Mouse (Mus musculus) megakaryocyte-erythroid progenitor cell, adult 5 weeks (primary cell): ENCODE results near the gene Mrpl11. TPM values are rescaled to one million over a fixed set of nuclear protein-coding genes. Genes with fewer than 3 reads are reported as not detected.

Experiments used
- polyA plus RNA-seq: library from polyadenylated mRNA; stranded (reverse); fragments of >175 nt; gene quantifications from 2 replicates; pipeline ENCODE4 v1.2.3, GENCODE M21; 2012

Gene Mrpl11
- polyA plus RNA-seq: 58.4 and 60.2 TPM in 2 replicates

GRCm38 (mm10) chr19:4961928-4962601 lies at the start of gene Mrpl11:
Gene Mrpl11, plus strand, starts transcription at chr19:4962147.

DNA sequence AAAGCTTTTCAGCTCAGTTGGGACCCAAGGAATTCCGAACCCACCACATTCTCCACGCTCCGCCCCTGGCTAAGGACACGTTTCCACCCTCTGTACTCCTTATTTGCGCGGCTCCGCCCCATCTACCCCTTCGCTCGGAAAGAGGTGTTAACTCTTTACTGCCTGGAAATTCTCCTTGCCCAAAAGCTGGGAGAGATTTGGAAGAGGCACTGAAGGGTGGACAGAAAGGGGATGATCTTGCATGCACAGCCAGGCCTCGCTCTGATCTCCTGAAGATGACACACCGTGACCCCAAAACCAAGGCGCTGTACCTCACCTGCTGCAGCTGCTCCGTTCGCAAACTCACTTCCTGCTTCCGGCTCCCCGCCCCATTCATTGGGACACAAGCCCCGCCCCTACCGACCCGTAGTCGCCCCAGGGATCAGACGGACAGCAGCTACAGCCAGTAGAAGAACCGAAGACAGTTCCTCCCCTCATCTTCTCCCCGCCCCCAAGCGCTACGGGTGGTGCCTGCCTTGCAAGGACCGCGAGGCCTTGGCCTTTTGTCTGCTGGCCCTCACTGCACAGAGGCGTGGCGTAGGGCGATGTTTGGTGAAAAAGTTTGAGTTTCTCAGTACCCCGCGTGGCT lies 33.9 kb upstream of the Mrpl11 start, which contains the start of gene Dpp3:
TSS of gene Dpp3 (minus strand) at position 384 of the 628 bp plus-strand sequence.

DNA sequence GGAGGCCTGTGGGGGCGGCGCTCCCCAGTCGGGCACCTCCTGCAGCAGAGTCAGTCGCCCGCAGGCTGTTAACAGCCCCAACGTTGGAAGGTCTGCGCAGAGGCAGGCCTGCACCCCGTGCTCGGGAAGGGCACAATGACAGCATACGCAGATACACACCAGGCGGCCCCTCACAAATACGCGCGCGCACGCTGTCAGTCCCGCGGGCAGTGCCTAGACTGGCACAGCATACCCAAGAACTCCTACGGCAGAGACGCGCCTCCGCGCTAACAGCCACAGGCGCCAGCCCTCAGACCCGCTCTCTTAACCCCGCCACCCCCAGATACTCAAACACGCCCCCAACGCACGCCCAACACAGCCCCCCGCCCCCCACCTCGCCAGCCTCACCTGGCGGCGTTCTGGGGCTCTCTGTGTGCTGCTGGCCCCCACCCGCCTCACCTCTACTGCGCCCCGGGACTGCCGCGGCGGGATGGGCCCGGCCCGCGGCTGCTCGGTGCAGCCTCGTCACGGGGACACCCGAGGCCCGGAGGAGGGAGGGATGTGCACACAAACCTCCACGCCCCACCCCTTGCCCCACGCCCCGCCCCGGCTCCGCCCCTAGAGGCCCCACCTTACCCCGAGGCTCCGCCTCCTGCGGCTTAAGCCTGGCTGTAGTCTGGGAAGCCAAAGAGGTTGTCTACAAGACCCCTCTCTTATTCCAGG lies 19.2 kb upstream of the Mrpl11 start, which contains the start of gene Peli3:
TSS of gene Peli3 (minus strand) at position 577 of the 702 bp plus-strand sequence.

GRCm38 (mm10) chr19:4990256-4990625 lies 28.3 kb downstream of the Mrpl11 start, which contains the start of gene Npas4:
Gene Npas4, minus strand, starts transcription at chr19:4990316.

Other genes with a start within 250 kb of the Mrpl11 start
- gene Rbm4b, start 205.7 kb upstream of the Mrpl11 start, polyA plus RNA-seq: 11.2 and 13.4 TPM in 2 replicates
- 15.6 and 16.8 TPM in 2 replicates for gene Rbm4, start 168.2 kb upstream of the Mrpl11 start, polyA plus RNA-seq
- gene Gm21992, start 150.5 kb upstream of the Mrpl11 start, polyA plus RNA-seq: 0.68 and 1.4 TPM in 2 replicates
- gene Rbm14, start 150.5 kb upstream of the Mrpl11 start, polyA plus RNA-seq: 37.4 and 39.1 TPM in 2 replicates
- gene Ccs, start 122.8 kb upstream of the Mrpl11 start, polyA plus RNA-seq: 59.4 and 60.0 TPM in 2 replicates
- gene Ccdc87, start 122.8 kb upstream of the Mrpl11 start, polyA plus RNA-seq: not detected in 2 replicates
- gene Ctsf, start 107.0 kb upstream of the Mrpl11 start, polyA plus RNA-seq: 7.5 and 11.2 TPM in 2 replicates
- 0.37 and 1.0 TPM in 2 replicates for gene Actn3, start 84.2 kb upstream of the Mrpl11 start, polyA plus RNA-seq
- 2.1 and 2.3 TPM in 2 replicates for gene Zdhhc24, start 83.5 kb upstream of the Mrpl11 start, polyA plus RNA-seq
- gene Bbs1, start 55.5 kb upstream of the Mrpl11 start, polyA plus RNA-seq: 2.1 and 3.6 TPM in 2 replicates
- 66.2 and 71.5 TPM in 2 replicates for gene Dpp3, start 33.9 kb upstream of the Mrpl11 start, polyA plus RNA-seq
- 0.10 and 0.22 TPM in 2 replicates for gene Peli3, start 19.0 kb upstream of the Mrpl11 start, polyA plus RNA-seq
- 0.10 and 0.12 TPM in 2 replicates for gene Npas4, start 28.2 kb downstream of the Mrpl11 start, polyA plus RNA-seq
- 4.3 and 5.5 TPM in 2 replicates for gene Slc29a2, start 61.7 kb downstream of the Mrpl11 start, polyA plus RNA-seq
- gene B4gat1, start 76.7 kb downstream of the Mrpl11 start, polyA plus RNA-seq: 6.1 and 9.4 TPM in 2 replicates
- 0.13 and 1.3 TPM in 2 replicates for gene AC124502.3, start 76.7 kb downstream of the Mrpl11 start, polyA plus RNA-seq
- 94.5 and 120 TPM in 2 replicates for gene Brms1, start 79.2 kb downstream of the Mrpl11 start, polyA plus RNA-seq
- 1.2 and 1.8 TPM in 2 replicates for gene Rin1, start 88.3 kb downstream of the Mrpl11 start, polyA plus RNA-seq
- gene Cd248, start 105.9 kb downstream of the Mrpl11 start, polyA plus RNA-seq: 0.77 and 1.7 TPM in 2 replicates
- 0.29 and 1.6 TPM in 2 replicates for gene Tmem151a, start 123.4 kb downstream of the Mrpl11 start, polyA plus RNA-seq
- 17.5 and 18.7 TPM in 2 replicates for gene Yif1a, start 126.4 kb downstream of the Mrpl11 start, polyA plus RNA-seq
- 3.6 and 6.3 TPM in 2 replicates for gene Cnih2, start 136.4 kb downstream of the Mrpl11 start, polyA plus RNA-seq
- gene Rab1b, start 144.9 kb downstream of the Mrpl11 start, polyA plus RNA-seq: 262 and 300 TPM in 2 replicates
- gene Klc2, start 156.4 kb downstream of the Mrpl11 start, polyA plus RNA-seq: 22.7 and 28.8 TPM in 2 replicates